Mouse (Mus musculus): ENCODE data around the gene Acap1. TPM values are rescaled to one million over a fixed set of nuclear protein-coding genes. Genes with fewer than 3 reads are reported as not detected.
"Not testable (repeated sequence)": the region's sequence is repeated elsewhere in the genome, so short reads cannot be mapped to it uniquely, and the experiment has no call there.

Gene Acap1
- polyA plus RNA-seq, 1 experiment from 2014 or later = 0.67 TPM

- H3K36me3 ChIP-seq (ENCODE audit: insufficient read depth, low read length) = peaks cover 49% of the 10 kb centered on the region
- H3K4me2 ChIP-seq (replicated peaks; ENCODE audit: low read depth, low read length) = not testable (repeated sequence)
- WGBS = 55% methylated on average over 7 of the region's 7 CpGs
Measured at GRCm38 (mm10) chr11:69916652-69917378, 21.5 kb upstream of the Acap1 start.

GRCm38 (mm10) chr11:69915667-69916627, 20.6 kb upstream of the Acap1 start:
- no peaks in the 10 kb centered on the region for H3K9me3 ChIP-seq (ENCODE audit: low read length)
- H3K9ac ChIP-seq (replicated peaks; ENCODE audit: low read length) = no peak overlapping the region
- no peak for ATAC-seq (ENCODE audit: low FRiP score, low TSS enrichment)
- H3K4me2 ChIP-seq (replicated peaks; ENCODE audit: low read depth, low read length) = no peak overlapping the region
- 65% methylated on average over 5 of the region's 5 CpGs for WGBS
- H3K36me3 ChIP-seq (ENCODE audit: insufficient read depth, low read length) = peaks cover 57% of the 10 kb centered on the region
- H3K4me3 ChIP-seq (ENCODE audit: low read length) = no peak overlapping the region
- H3K27me3 ChIP-seq (ENCODE audit: insufficient read depth, low read length) = no peaks in the 10 kb centered on the region
- no peak overlapping the region for H3K27ac ChIP-seq (ENCODE audit: low read length)
- H3K4me1 ChIP-seq (ENCODE audit: insufficient read depth, low read length) = peaks cover 40% of the 10 kb centered on the region

More at GRCm38 (mm10) chr11:69916652-69917378, 21.5 kb upstream of the Acap1 start:
- not testable (repeated sequence) for H3K4me3 ChIP-seq (ENCODE audit: low read length); H3K27ac ChIP-seq (ENCODE audit: low read length); H3K9ac ChIP-seq (replicated peaks; ENCODE audit: low read length); H3K27me3 ChIP-seq (ENCODE audit: insufficient read depth, low read length); ATAC-seq (ENCODE audit: low FRiP score, low TSS enrichment); H3K9me3 ChIP-seq (ENCODE audit: low read length)
- peaks cover 40% of the 10 kb centered on the region for H3K4me1 ChIP-seq (ENCODE audit: insufficient read depth, low read length)

- WGBS = 36% methylated on average over 9 of the region's 9 CpGs
- Histone ChIP-seq H3K4me1 (ENCODE audit: insufficient read depth, low read length) (peaks cover 40% of the 10 kb centered on the region), H3K36me3 (ENCODE audit: insufficient read depth, low read length) (peaks cover 67% of the 10 kb centered on the region), H3K4me2 (replicated peaks; ENCODE audit: low read depth, low read length) (peak overlapping the region; percentile 79), H3K27me3 (ENCODE audit: insufficient read depth, low read length) (no peaks in the 10 kb centered on the region), H3K9ac (replicated peaks; ENCODE audit: low read length) (peak overlapping the region; percentile 83; the same call in 1 of the 2 replicates), H3K4me3 (ENCODE audit: low read length) (peak overlapping the region; percentile 88), H3K27ac (ENCODE audit: low read length) (0 out of 2 replicates have a peak overlapping the region, but pooled peaks have one; percentile 78), H3K9me3 (ENCODE audit: low read length) (no peaks in the 10 kb centered on the region)
- ATAC-seq (ENCODE audit: low FRiP score, low TSS enrichment) = no peak
Measured at GRCm38 (mm10) chr11:69914917-69915430, 19.6 kb upstream of the Acap1 start.

- no peaks in the 10 kb centered on the region for H3K9me3 ChIP-seq (ENCODE audit: low read length)
- peak overlapping the region; percentile 88 for H3K4me3 ChIP-seq (ENCODE audit: low read length)
- no peaks in the 10 kb centered on the region for H3K27me3 ChIP-seq (ENCODE audit: insufficient read depth, low read length)
- peak overlapping the region; percentile 79 for H3K4me2 ChIP-seq (replicated peaks; ENCODE audit: low read depth, low read length)
- H3K4me1 ChIP-seq (ENCODE audit: insufficient read depth, low read length) = peaks cover 37% of the 10 kb centered on the region
- no peak for ATAC-seq (ENCODE audit: low FRiP score, low TSS enrichment)
- H3K36me3 ChIP-seq (ENCODE audit: insufficient read depth, low read length) = peaks cover 72% of the 10 kb centered on the region
- peak overlapping the region; percentile 78 for H3K27ac ChIP-seq (ENCODE audit: low read length)
- H3K9ac ChIP-seq (replicated peaks; ENCODE audit: low read length) = peak overlapping the region; percentile 83
- WGBS = under 1% methylated on average over 17 of the region's 17 CpGs
Measured at GRCm38 (mm10) chr11:69914372-69914764, 19.0 kb upstream of the Acap1 start.

GRCm38 (mm10) chr11:69913554-69914371, 18.4 kb upstream of the Acap1 start, which contains the start of gene Gps2:
Gene Gps2 (plus strand): TSS chr11:69913888.
- ATAC-seq (ENCODE audit: low FRiP score, low TSS enrichment) = peak; percentile 87
- peak within 1 kb of the TSS; percentile 78 for H3K27ac ChIP-seq (ENCODE audit: low read length)
- peaks cover 32% of the 10 kb centered on the region for H3K4me1 ChIP-seq (ENCODE audit: insufficient read depth, low read length)
- peaks cover 75% of the 10 kb centered on the region for H3K36me3 ChIP-seq (ENCODE audit: insufficient read depth, low read length)
- under 1% methylated on average over 61 of the region's 61 CpGs for WGBS
- H3K9ac ChIP-seq (replicated peaks; ENCODE audit: low read length) = peak within 1 kb of the TSS; percentile 83
- H3K4me3 ChIP-seq (ENCODE audit: low read length) = peak within 1 kb of the TSS; percentile 88
- no peaks in the 10 kb centered on the region for H3K27me3 ChIP-seq (ENCODE audit: insufficient read depth, low read length)
- H3K9me3 ChIP-seq (ENCODE audit: low read length) = no peaks in the 10 kb centered on the region
- peak within 1 kb of the TSS; percentile 79 for H3K4me2 ChIP-seq (replicated peaks; ENCODE audit: low read depth, low read length)

- no peak overlapping the region for H3K27ac ChIP-seq (ENCODE audit: low read length)
- no peak for ATAC-seq (ENCODE audit: low FRiP score, low TSS enrichment)
- peaks cover 77% of the 10 kb centered on the region for H3K36me3 ChIP-seq (ENCODE audit: insufficient read depth, low read length)
- 76% methylated on average over 15 of the region's 15 CpGs for WGBS
- peak overlapping the region; percentile 79 for H3K4me2 ChIP-seq (replicated peaks; ENCODE audit: low read depth, low read length)
- H3K4me3 ChIP-seq (ENCODE audit: low read length) = peak overlapping the region; percentile 88
- H3K9me3 ChIP-seq (ENCODE audit: low read length) = no peaks in the 10 kb centered on the region
- peaks cover 26% of the 10 kb centered on the region for H3K4me1 ChIP-seq (ENCODE audit: insufficient read depth, low read length)
- no peaks in the 10 kb centered on the region for H3K27me3 ChIP-seq (ENCODE audit: insufficient read depth, low read length)
- H3K9ac ChIP-seq (replicated peaks; ENCODE audit: low read length) = no peak overlapping the region; the same call in 1 of the 2 replicates
Measured at GRCm38 (mm10) chr11:69912716-69913530, 17.6 kb upstream of the Acap1 start.

GRCm38 (mm10) chr11:69911701-69912100, 16.4 kb upstream of the Acap1 start:
- no peak overlapping the region for H3K4me2 ChIP-seq (replicated peaks; ENCODE audit: low read depth, low read length)
- H3K27me3 ChIP-seq (ENCODE audit: insufficient read depth, low read length) = no peaks in the 10 kb centered on the region
- WGBS = 87% methylated on average over 6 of the region's 6 CpGs
- H3K27ac ChIP-seq (ENCODE audit: low read length) = no peak overlapping the region
- H3K9ac ChIP-seq (replicated peaks; ENCODE audit: low read length) = no peak overlapping the region
- H3K9me3 ChIP-seq (ENCODE audit: low read length) = no peaks in the 10 kb centered on the region
- H3K4me3 ChIP-seq (ENCODE audit: low read length) = no peak overlapping the region
- peaks cover 26% of the 10 kb centered on the region for H3K4me1 ChIP-seq (ENCODE audit: insufficient read depth, low read length)
- no peak for ATAC-seq (ENCODE audit: low FRiP score, low TSS enrichment)
- H3K36me3 ChIP-seq (ENCODE audit: insufficient read depth, low read length) = peaks cover 77% of the 10 kb centered on the region

- no peak overlapping the region for H3K27ac ChIP-seq (ENCODE audit: low read length)
- no peak for ATAC-seq (ENCODE audit: low FRiP score, low TSS enrichment)
Measured at GRCm38 (mm10) chr11:69910781-69911560, 15.6 kb upstream of the Acap1 start.

More at GRCm38 (mm10) chr11:69910781-69911560, 15.6 kb upstream of the Acap1 start:
- Histone ChIP-seq H3K36me3 (ENCODE audit: insufficient read depth, low read length) (peaks cover 82% of the 10 kb centered on the region), H3K27me3 (ENCODE audit: insufficient read depth, low read length) (no peaks in the 10 kb centered on the region), H3K4me2 (replicated peaks; ENCODE audit: low read depth, low read length) (no peak overlapping the region), H3K9me3 (ENCODE audit: low read length) (no peaks in the 10 kb centered on the region), H3K9ac (replicated peaks; ENCODE audit: low read length) (no peak overlapping the region), H3K4me1 (ENCODE audit: insufficient read depth, low read length) (peaks cover 22% of the 10 kb centered on the region), H3K4me3 (ENCODE audit: low read length) (no peak overlapping the region)
- WGBS = 91% methylated on average over 17 of the region's 17 CpGs

Data from kidney, embryonic 16.5 days (tissue).